Mouse (Mus musculus) megakaryocyte, embryonic 14.5 days (primary cell): Measurements from ENCODE around the gene Galnt2.

Experiments used
- FLI1 ChIP-seq: IDR thresholded peaks from 2 replicates; pipeline ENCODE4 v1.6.1; 2012; ENCODE audit warnings: low read length, inconsistent platforms, mixed read lengths
- GATA1 ChIP-seq: IDR thresholded peaks from 3 replicates; pipeline ENCODE4 v1.6.1; 2012; ENCODE audit warnings: mixed read lengths, low read length, inconsistent platforms, borderline replicate concordance

GRCm38 (mm10) chr8:124345098-124345497 is 113.9 kb downstream of the Galnt2 start:
- no peak for TF ChIP-seq GATA1
- no peak for TF ChIP-seq FLI1
